ENCODE assay signal across 10 mouse cellular contexts in genomic region chr17:45550253-45550652, GRCm38 (mm10). TPM values are rescaled to one million over a fixed set of nuclear protein-coding genes. Genes with fewer than 3 reads are reported as not detected.
A peak's percentile ranks its signal among the peaks of the same experiment; 100 is the strongest.
DNase-seq lines count a peak whose midpoint lies in the region; ATAC-seq and TF ChIP-seq lines count a peak whose summit lies in the region.
"Had no signal": no experiment of that assay in that cellular context is flagged by ENCODE, and none has a peak within 500 bp of the region (broad histone marks: within the 10 kb centered on the region; RNA-seq: fewer than 3 reads in every experiment).

No protein-coding gene starts in this region.

- TF ChIP-seq EP300 in liver, postnatal 0 days (IDR thresholded peaks at IDR 0.05; ENCODE audit: low read depth) = no peak

- ATAC-seq in liver, embryonic 11.5 days (replicated peaks; ENCODE audit: low FRiP score) = no peak
- no peak for ATAC-seq in liver, postnatal 0 days
- no peak for ATAC-seq in hindbrain, embryonic 16.5 days
- ATAC-seq in midbrain, postnatal 0 days (ENCODE audit: low FRiP score) = no peak

- H3K9ac ChIP-seq in liver, embryonic 11.5 days (ENCODE audit: low read depth, low read length) = no peak overlapping the region
- H3K9ac ChIP-seq in liver, postnatal 0 days (replicated peaks) = no peak overlapping the region
- H3K9ac ChIP-seq in hindbrain, embryonic 16.5 days (ENCODE audit: low read depth, low read length) = peak overlapping the region; percentile 98
- H3K9ac ChIP-seq in midbrain, postnatal 0 days (replicated peaks; ENCODE audit: low read length, poor library complexity, severe bottlenecking) = no peak overlapping the region

- 39% methylated on average over 5 of the region's 5 CpGs for WGBS in liver, embryonic 11.5 days
- 34% methylated on average over 5 of the region's 5 CpGs for WGBS in liver, postnatal 0 days (ENCODE audit: insufficient replicate concordance)
- WGBS in forebrain, embryonic 10.5 days = 36% methylated on average over 5 of the region's 5 CpGs
- WGBS in hindbrain, embryonic 16.5 days = 25% methylated on average over 5 of the region's 5 CpGs
- WGBS in midbrain, postnatal 0 days = 30% methylated on average over 5 of the region's 5 CpGs

- peak overlapping the region; percentile 19; the same call in 1 of the 2 replicates for H3K4me2 ChIP-seq in liver, embryonic 11.5 days
- no peak overlapping the region for H3K4me2 ChIP-seq in liver, postnatal 0 days (ENCODE audit: low read depth, low read length)
- H3K4me2 ChIP-seq in hindbrain, embryonic 16.5 days (ENCODE audit: low read length) = peak overlapping the region; percentile 87
- H3K4me2 ChIP-seq in midbrain, postnatal 0 days (ENCODE audit: low read depth, low read length, poor library complexity, severe bottlenecking) = peak overlapping the region; percentile 66

- H3K4me1 ChIP-seq in liver, embryonic 11.5 days (replicated peaks; ENCODE audit: control insufficient read depth, insufficient read depth, low read length) = peaks cover 19% of the 10 kb centered on the region
- peaks cover 10% of the 10 kb centered on the region for H3K4me1 ChIP-seq in liver, postnatal 0 days (ENCODE audit: insufficient read depth)
- peaks cover 59% of the 10 kb centered on the region for H3K4me1 ChIP-seq in forebrain, embryonic 10.5 days
- H3K4me1 ChIP-seq in hindbrain, embryonic 16.5 days (ENCODE audit: control insufficient read depth, insufficient read depth, low read depth, low read length) = peaks cover 28% of the 10 kb centered on the region
- 0 out of 2 replicates have a peak, but pooled peaks cover 10% of the 10 kb centered on the region for H3K4me1 ChIP-seq in midbrain, postnatal 0 days (ENCODE audit: insufficient read depth, low read length)

- H3K27ac ChIP-seq in liver, embryonic 11.5 days (ENCODE audit: low read depth, low read length) = no peak overlapping the region
- H3K27ac ChIP-seq in liver, postnatal 0 days (ENCODE audit: low read depth) = no peak overlapping the region
- peak overlapping the region; percentile 98 for H3K27ac ChIP-seq in forebrain, embryonic 10.5 days
- H3K27ac ChIP-seq in hindbrain, embryonic 16.5 days (ENCODE audit: low read depth, low read length) = peak overlapping the region; percentile 95
- H3K27ac ChIP-seq in midbrain, postnatal 0 days (ENCODE audit: low read depth, low read length) = peak overlapping the region; percentile 96

- peaks cover 66% of the 10 kb centered on the region for H3K27me3 ChIP-seq in liver, embryonic 11.5 days (replicated peaks; ENCODE audit: control insufficient read depth, insufficient read depth, low read length)
- H3K27me3 ChIP-seq in liver, postnatal 0 days (ENCODE audit: insufficient read depth, low read length) = peaks cover 64% of the 10 kb centered on the region
- H3K27me3 ChIP-seq in forebrain, embryonic 10.5 days (ENCODE audit: poor library complexity, severe bottlenecking) = peaks cover 70% of the 10 kb centered on the region
- peaks cover 4% of the 10 kb centered on the region; the same call in 1 of the 2 replicates for H3K27me3 ChIP-seq in hindbrain, embryonic 16.5 days (replicated peaks; ENCODE audit: control insufficient read depth, insufficient read depth, low read length)
- peaks cover 15% of the 10 kb centered on the region for H3K27me3 ChIP-seq in midbrain, postnatal 0 days (ENCODE audit: insufficient read depth, low read length)

- no peak overlapping the region; the same call in 1 of the 2 replicates for H3K4me3 ChIP-seq in liver, embryonic 11.5 days (ENCODE audit: low read depth, low read length)
- no peak overlapping the region for H3K4me3 ChIP-seq in liver, postnatal 0 days (ENCODE audit: low read depth, low read length)
- peak overlapping the region; percentile 96 for H3K4me3 ChIP-seq in forebrain, embryonic 10.5 days
- peak overlapping the region; percentile 85 for H3K4me3 ChIP-seq in hindbrain, embryonic 16.5 days (ENCODE audit: low read length)
- peak overlapping the region; percentile 58 for H3K4me3 ChIP-seq in midbrain, postnatal 0 days (ENCODE audit: low read depth, low read length)

- H3K36me3 ChIP-seq in liver, embryonic 11.5 days (ENCODE audit: control insufficient read depth, insufficient read depth, low read length) = no peaks in the 10 kb centered on the region
- H3K36me3 ChIP-seq in liver, postnatal 0 days (replicated peaks; ENCODE audit: insufficient read depth, low read length) = no peaks in the 10 kb centered on the region
- peaks cover 14% of the 10 kb centered on the region for H3K36me3 ChIP-seq in forebrain, embryonic 10.5 days (replicated peaks)
- H3K36me3 ChIP-seq in hindbrain, embryonic 16.5 days (ENCODE audit: control insufficient read depth, insufficient read depth, low read length) = peaks cover 2% of the 10 kb centered on the region; the same call in 1 of the 2 replicates
- H3K36me3 ChIP-seq in midbrain, postnatal 0 days (ENCODE audit: insufficient read depth, low read length) = peaks cover 5% of the 10 kb centered on the region

- no peaks in the 10 kb centered on the region for H3K9me3 ChIP-seq in liver, embryonic 11.5 days (ENCODE audit: control insufficient read depth, low read length)
- H3K9me3 ChIP-seq in liver, postnatal 0 days (ENCODE audit: low read length) = no peaks in the 10 kb centered on the region
- no peaks in the 10 kb centered on the region for H3K9me3 ChIP-seq in forebrain, embryonic 10.5 days
- H3K9me3 ChIP-seq in hindbrain, embryonic 16.5 days (ENCODE audit: control insufficient read depth, low read length) = no peaks in the 10 kb centered on the region
- no peaks in the 10 kb centered on the region for H3K9me3 ChIP-seq in midbrain, postnatal 0 days (ENCODE audit: low read length)

- DNase-seq in liver, embryonic 11.5 days (ENCODE audit: low spot score) = no peak
- DNase-seq in liver, postnatal 0 days = no peak
- DNase-seq in forebrain, embryonic 10.5 days (ENCODE audit: extremely low spot score, low spot score) = no peak
- DNase-seq in midbrain, postnatal 0 days (ENCODE audit: low spot score) = no peak
- DNase-seq in retina, postnatal 1 day = no peak
- no peak for DNase-seq in spleen, adult 18-20 months
- no peak for DNase-seq in lung, postnatal 25 days (ENCODE audit: low spot score)
- DNase-seq: layer of hippocampus, adult 9-11 months; thymus, adult 18-20 months had no signal

- TF ChIP-seq CTCF in liver, postnatal 0 days (IDR thresholded peaks at IDR 0.05; ENCODE audit: low read depth) = no peak
- no peak for TF ChIP-seq CTCF in midbrain, postnatal 0 days (IDR thresholded peaks at IDR 0.05)

RNA-seq across cellular contexts. Expression of gene Tmem151b, which starts 0.8 kb away (rescaled TPM):
- polyA plus RNA-seq in liver, embryonic 11.5 days (2014; fragmentation: Nextera tagmentation; extraction: Ambion mirVana) = 1.2 and 1.4 TPM in 2 replicates
- polyA plus RNA-seq in liver, postnatal 0 days (2015; fragmentation: Nextera tagmentation; extraction: Ambion mirVana) = 0.13 and 0.19 TPM in 2 replicates
- 4.8 and 6.3 TPM in 2 replicates for polyA plus RNA-seq in forebrain, embryonic 10.5 days (2016; fragmentation: Nextera tagmentation; extraction: Ambion mirVana)
- polyA plus RNA-seq in hindbrain, embryonic 16.5 days (2015; fragmentation: Nextera tagmentation; extraction: Ambion mirVana) = 29.3 and 31.7 TPM in 2 replicates
- total RNA-seq in midbrain, postnatal 0 days (2014; rRNA removed) = 77.9 and 95.6 TPM in 2 replicates
- polyA plus RNA-seq in midbrain, postnatal 0 days (2015; fragmentation: Nextera tagmentation; extraction: Ambion mirVana) = 29.1 and 30.7 TPM in 2 replicates

RNA-seq across cellular contexts. Expression of gene Nfkbie, which starts 5.2 kb away (rescaled TPM):
- 2.5 and 3.0 TPM in 2 replicates for polyA plus RNA-seq in liver, embryonic 11.5 days (2014; fragmentation: Nextera tagmentation; extraction: Ambion mirVana)
- polyA plus RNA-seq in liver, postnatal 0 days (2015; fragmentation: Nextera tagmentation; extraction: Ambion mirVana) = 2.8 and 3.0 TPM in 2 replicates
- polyA plus RNA-seq in forebrain, embryonic 10.5 days (2016; fragmentation: Nextera tagmentation; extraction: Ambion mirVana) = 6.6 and 6.9 TPM in 2 replicates
- polyA plus RNA-seq in hindbrain, embryonic 16.5 days (2015; fragmentation: Nextera tagmentation; extraction: Ambion mirVana) = 6.1 and 6.8 TPM in 2 replicates
- 2.0 and 4.8 TPM in 2 replicates for total RNA-seq in midbrain, postnatal 0 days (2014; rRNA removed)
- 2.5 and 3.1 TPM in 2 replicates for polyA plus RNA-seq in midbrain, postnatal 0 days (2015; fragmentation: Nextera tagmentation; extraction: Ambion mirVana)

RNA-seq across cellular contexts. Expression of gene Slc35b2, which starts 13.4 kb away (rescaled TPM):
- polyA plus RNA-seq in liver, embryonic 11.5 days (2014; fragmentation: Nextera tagmentation; extraction: Ambion mirVana) = 110 and 116 TPM in 2 replicates
- 47.7 and 47.9 TPM in 2 replicates for polyA plus RNA-seq in liver, postnatal 0 days (2015; fragmentation: Nextera tagmentation; extraction: Ambion mirVana)
- polyA plus RNA-seq in forebrain, embryonic 10.5 days (2016; fragmentation: Nextera tagmentation; extraction: Ambion mirVana) = 114 and 117 TPM in 2 replicates
- polyA plus RNA-seq in hindbrain, embryonic 16.5 days (2015; fragmentation: Nextera tagmentation; extraction: Ambion mirVana) = 96.2 and 101 TPM in 2 replicates
- total RNA-seq in midbrain, postnatal 0 days (2014; rRNA removed) = 91.7 and 113 TPM in 2 replicates
- polyA plus RNA-seq in midbrain, postnatal 0 days (2015; fragmentation: Nextera tagmentation; extraction: Ambion mirVana) = 71.8 and 75.3 TPM in 2 replicates

RNA-seq across cellular contexts. Expression of gene Hsp90ab1, which starts 22.8 kb away (rescaled TPM):
- 1,837 and 1,887 TPM in 2 replicates for polyA plus RNA-seq in liver, embryonic 11.5 days (2014; fragmentation: Nextera tagmentation; extraction: Ambion mirVana)
- polyA plus RNA-seq in liver, postnatal 0 days (2015; fragmentation: Nextera tagmentation; extraction: Ambion mirVana) = 419 and 445 TPM in 2 replicates
- polyA plus RNA-seq in forebrain, embryonic 10.5 days (2016; fragmentation: Nextera tagmentation; extraction: Ambion mirVana) = 2,210 and 2,220 TPM in 2 replicates
- 1,542 and 1,571 TPM in 2 replicates for polyA plus RNA-seq in hindbrain, embryonic 16.5 days (2015; fragmentation: Nextera tagmentation; extraction: Ambion mirVana)
- 1,063 and 1,068 TPM in 2 replicates for total RNA-seq in midbrain, postnatal 0 days (2014; rRNA removed)
- polyA plus RNA-seq in midbrain, postnatal 0 days (2015; fragmentation: Nextera tagmentation; extraction: Ambion mirVana) = 1,368 and 1,371 TPM in 2 replicates

RNA-seq across cellular contexts. Expression of gene Tcte1, which starts 27.0 kb away (rescaled TPM):
- polyA plus RNA-seq in liver, embryonic 11.5 days (2014; fragmentation: Nextera tagmentation; extraction: Ambion mirVana) = 0.14 and 0.23 TPM in 2 replicates
- not detected in 2 replicates for polyA plus RNA-seq in liver, postnatal 0 days (2015; fragmentation: Nextera tagmentation; extraction: Ambion mirVana)
- polyA plus RNA-seq in forebrain, embryonic 10.5 days (2016; fragmentation: Nextera tagmentation; extraction: Ambion mirVana) = 1.1 and 1.3 TPM in 2 replicates
- 6.1 and 6.3 TPM in 2 replicates for polyA plus RNA-seq in hindbrain, embryonic 16.5 days (2015; fragmentation: Nextera tagmentation; extraction: Ambion mirVana)
- total RNA-seq in midbrain, postnatal 0 days (2014; rRNA removed) = 0.99 and 1.2 TPM in 2 replicates
- 4.2 and 4.6 TPM in 2 replicates for polyA plus RNA-seq in midbrain, postnatal 0 days (2015; fragmentation: Nextera tagmentation; extraction: Ambion mirVana)

Comparison
In these comparisons a context has a peak if more than half of its experiments do, and no peak if none do; other contexts are left out.
1. H3K27ac ChIP-seq: peak in forebrain, embryonic 10.5 days (single experiment), hindbrain, embryonic 16.5 days (single experiment) and midbrain, postnatal 0 days (single experiment); none in liver, embryonic 11.5 days (single experiment) and liver, postnatal 0 days (single experiment).
2. H3K4me3 ChIP-seq: peak in forebrain, embryonic 10.5 days (single experiment), hindbrain, embryonic 16.5 days (single experiment) and midbrain, postnatal 0 days (single experiment); none in liver, embryonic 11.5 days (single experiment) and liver, postnatal 0 days (single experiment).